Mouse (Mus musculus) embryonic facial prominence, embryonic 12.5 days (tissue): ENCODE measurements around the gene Morn4. TPM values are rescaled to one million over a fixed set of nuclear protein-coding genes. Genes with fewer than 3 reads are reported as not detected.

Experiments used
- ATAC-seq: fragments of 200-750 bp; cut with Nextera tagmentation; 2 replicates; pipeline ENCODE4 v1.8.0; 2017; ENCODE audit not compliant: insufficient number of reproducible peaks, insufficient read depth, low FRiP score, low TSS enrichment
- H3K27ac ChIP-seq: fragments of 300-500 bp; sonication (generic); 2 replicates; pipeline ENCODE4 v1.5.1; 2016; ENCODE audit warnings: mild to moderate bottlenecking
- H3K27me3 ChIP-seq: fragments of 300-500 bp; sonication (generic); 2 replicates; pipeline ENCODE4 v1.6.1; 2016; ENCODE audit warnings: mild to moderate bottlenecking, moderate library complexity
- H3K36me3 ChIP-seq: fragments of 300-500 bp; sonication (generic); 2 replicates; pipeline ENCODE4 v1.6.1; 2016; ENCODE audit warnings: mild to moderate bottlenecking
- H3K4me1 ChIP-seq: fragments of 300-500 bp; sonication (generic); 2 replicates; pipeline ENCODE4 v1.6.1; 2016
- H3K4me2 ChIP-seq: fragments of 300-500 bp; sonication (generic); replicated peaks from 2 replicates; pipeline ENCODE4 v1.6.1; 2016; ENCODE audit warnings: mild to moderate bottlenecking, moderate library complexity
- H3K4me3 ChIP-seq: fragments of 300-500 bp; sonication (generic); 2 replicates; pipeline ENCODE4 v1.5.1; 2016; ENCODE audit warnings: mild to moderate bottlenecking
- H3K9ac ChIP-seq: fragments of 300-500 bp; sonication (generic); 2 replicates; pipeline ENCODE4 v1.6.1; 2016; ENCODE audit warnings: mild to moderate bottlenecking, moderate library complexity
- H3K9me3 ChIP-seq: fragments of 300-500 bp; sonication (generic); 2 replicates; pipeline ENCODE4 v1.6.1; 2016; ENCODE audit warnings: mild to moderate bottlenecking, moderate library complexity
- WGBS: fragments of 180-500 bp; shearing (Covaris S2); methylation state at CpG from one replicate; pipeline ENCODE4 v1.1.7; 2016; 5-methylcytosine and 5-hydroxymethylcytosine counted together
- polyA plus RNA-seq: library from polyadenylated mRNA; unstranded; fragments of >200 nt; fragmentation: Nextera tagmentation; extraction: Ambion mirVana; gene quantifications from 2 replicates; pipeline ENCODE4 v1.2.1, GENCODE M21; 2016

The Morn4 gene
- polyA plus RNA-seq, 1 experiment from 2014 or later: 42.8 TPM

DNA sequence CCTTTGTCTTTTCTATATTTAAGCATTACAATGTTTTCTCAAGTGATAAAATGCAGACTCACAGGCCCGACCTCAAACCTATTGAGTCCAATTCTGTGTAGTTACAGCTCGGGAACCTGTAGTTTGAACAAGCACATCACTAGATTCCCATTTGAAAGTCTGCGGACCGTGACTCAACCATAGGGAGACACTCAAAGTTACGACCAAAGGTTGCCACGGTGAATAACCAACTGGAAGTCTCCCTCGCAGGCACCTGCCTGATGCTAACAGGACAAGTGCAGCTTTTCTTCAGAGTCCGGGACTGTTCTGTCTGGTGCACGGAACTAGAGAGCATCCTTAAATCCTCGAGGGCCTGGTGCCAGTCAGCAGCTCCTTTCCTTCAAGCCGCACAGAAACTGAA lies 5.7 kb downstream of the Morn4 start:
- Histone ChIP-seq H3K4me1 (no peaks in the 10 kb centered on the region), H3K27me3 (no peaks in the 10 kb centered on the region), H3K9ac (no peak overlapping the region), H3K36me3 (peaks cover 15% of the 10 kb centered on the region), H3K4me2 (no peak overlapping the region), H3K27ac (no peak overlapping the region), H3K9me3 (no peaks in the 10 kb centered on the region), H3K4me3 (no peak overlapping the region)
- WGBS: 86% methylated on average over 11 of the region's 11 CpGs
- no peak for ATAC-seq

DNA sequence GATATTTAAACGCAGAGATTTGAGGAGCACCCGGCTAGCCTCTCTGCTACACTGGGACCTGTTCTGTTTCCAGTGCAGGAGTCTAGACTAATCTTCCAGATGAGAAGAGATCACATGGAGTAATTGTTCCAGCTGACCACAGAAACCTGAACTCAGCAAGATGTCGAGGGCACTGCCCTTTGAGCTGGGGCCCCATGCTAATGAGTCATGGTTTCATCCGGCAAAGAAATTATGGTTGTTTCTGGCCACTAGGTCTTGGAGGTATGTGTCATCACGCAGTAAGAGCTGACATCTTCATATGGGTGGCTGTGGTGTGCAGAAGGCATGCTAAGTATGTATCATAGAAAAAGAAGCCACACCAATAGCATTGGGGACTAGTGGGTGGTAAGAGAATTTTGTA lies 6.2 kb downstream of the Morn4 start:
- Histone ChIP-seq H3K36me3 (peaks cover 20% of the 10 kb centered on the region), H3K9ac (no peak overlapping the region), H3K4me2 (no peak overlapping the region), H3K27ac (no peak overlapping the region), H3K4me1 (no peaks in the 10 kb centered on the region), H3K27me3 (no peaks in the 10 kb centered on the region), H3K4me3 (no peak overlapping the region), H3K9me3 (no peaks in the 10 kb centered on the region)
- WGBS: 76% methylated on average over 5 of the region's 5 CpGs
- ATAC-seq: no peak

DNA sequence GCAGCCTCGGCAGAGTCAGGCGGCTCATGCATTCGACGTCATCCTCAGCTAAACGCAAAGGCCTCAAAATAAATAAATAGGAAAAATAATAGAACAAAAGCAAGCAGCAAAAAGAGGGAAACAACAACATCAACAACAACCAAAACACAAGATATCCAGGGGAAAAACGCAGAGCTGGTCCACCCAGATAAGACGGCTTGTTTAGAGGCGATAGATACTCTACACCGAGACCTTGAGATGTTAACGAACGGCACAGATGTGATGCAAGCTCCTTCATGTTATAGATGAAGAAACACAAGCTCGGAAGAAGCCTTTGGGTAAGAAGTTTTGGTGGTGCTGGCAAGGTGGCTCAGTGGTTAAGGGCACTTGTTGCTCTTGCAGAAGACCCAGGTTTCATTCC lies 7.2 kb downstream of the Morn4 start:
- Histone ChIP-seq H3K4me3 (no peak overlapping the region), H3K4me1 (no peaks in the 10 kb centered on the region), H3K27me3 (no peaks in the 10 kb centered on the region), H3K4me2 (no peak overlapping the region), H3K36me3 (peaks cover 24% of the 10 kb centered on the region), H3K27ac (no peak overlapping the region), H3K9ac (no peak overlapping the region), H3K9me3 (no peaks in the 10 kb centered on the region)
- whole genome bisulfite sequencing: 94% methylated on average over 12 of the region's 12 CpGs
- no peak for ATAC-seq

DNA sequence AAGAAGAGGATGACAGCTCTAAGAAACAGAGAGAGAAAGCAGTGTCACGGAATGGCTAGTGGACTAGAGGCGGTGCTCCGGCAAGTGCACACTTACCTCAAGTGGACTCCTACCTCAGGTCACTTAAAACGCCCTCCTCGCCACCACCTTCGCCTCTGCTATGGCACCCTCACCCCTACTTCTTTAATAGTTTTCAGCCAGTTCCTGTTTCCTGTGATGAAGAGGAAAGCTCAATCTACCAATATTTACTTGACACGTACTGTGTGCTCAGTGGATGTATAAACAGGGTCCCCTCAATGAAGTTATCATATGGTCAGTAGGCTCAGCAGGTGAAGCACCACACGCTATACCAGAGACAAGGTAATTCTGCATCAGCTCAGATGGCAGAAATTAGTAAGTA lies 7.6 kb downstream of the Morn4 start:
- no peak for ATAC-seq
- Histone ChIP-seq H3K36me3 (peaks cover 24% of the 10 kb centered on the region), H3K9ac (no peak overlapping the region), H3K27me3 (no peaks in the 10 kb centered on the region), H3K27ac (no peak overlapping the region), H3K9me3 (no peaks in the 10 kb centered on the region), H3K4me2 (no peak overlapping the region), H3K4me3 (no peak overlapping the region), H3K4me1 (no peaks in the 10 kb centered on the region)
- 91% methylated on average over 8 of the region's 8 CpGs for WGBS

DNA sequence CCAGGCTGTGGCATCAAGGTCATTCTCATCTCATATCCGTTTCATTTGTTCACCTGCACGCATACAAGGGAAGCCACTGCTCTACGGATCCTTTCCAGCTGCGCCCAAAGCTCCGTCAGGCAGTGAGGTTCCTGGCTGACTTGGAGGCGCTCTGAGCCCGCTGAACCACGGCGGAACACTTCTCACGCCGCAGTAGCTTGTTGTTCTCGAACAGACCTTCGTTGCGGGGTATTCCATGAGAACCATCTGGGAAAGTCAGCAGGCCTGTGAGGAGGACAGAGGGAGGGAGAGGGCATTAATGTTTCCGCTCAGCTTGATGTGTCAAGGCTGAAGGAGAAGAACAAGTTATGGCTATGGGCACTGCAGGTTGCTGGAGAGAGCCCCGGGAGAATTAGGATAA lies 10.2 kb downstream of the Morn4 start:
- Histone ChIP-seq H3K27ac (no peak overlapping the region), H3K9me3 (no peaks in the 10 kb centered on the region), H3K4me1 (no peaks in the 10 kb centered on the region), H3K4me3 (no peak overlapping the region), H3K27me3 (no peaks in the 10 kb centered on the region), H3K4me2 (no peak overlapping the region), H3K9ac (no peak overlapping the region), H3K36me3 (peaks cover 24% of the 10 kb centered on the region)
- 89% methylated on average over 16 of the region's 16 CpGs for WGBS
- ATAC-seq: no peak

DNA sequence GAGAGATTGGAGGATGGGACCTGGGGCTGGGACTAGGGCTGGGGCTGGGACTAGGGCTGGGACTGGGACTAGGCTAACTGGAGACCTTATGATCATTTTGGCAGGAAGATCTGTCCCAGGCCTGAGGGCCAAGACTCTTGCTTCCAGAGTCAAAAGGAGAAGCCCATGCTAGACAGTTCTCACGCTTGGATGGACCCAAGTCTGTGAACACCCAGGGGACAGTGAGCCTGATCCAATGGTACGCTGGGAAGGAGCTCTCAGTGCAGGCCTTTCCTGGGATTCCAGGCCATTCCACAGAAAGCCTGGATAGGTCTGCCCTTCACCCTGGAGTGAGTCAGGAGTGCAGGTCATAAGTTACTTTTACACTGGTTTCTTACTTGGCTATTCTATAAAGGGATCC lies 11.1 kb downstream of the Morn4 start:
- H3K36me3 ChIP-seq: peaks cover 24% of the 10 kb centered on the region
- no peaks in the 10 kb centered on the region for H3K9me3 ChIP-seq
- no peak overlapping the region for H3K9ac ChIP-seq
- no peaks in the 10 kb centered on the region for H3K4me1 ChIP-seq
- H3K27ac ChIP-seq: no peak overlapping the region
- H3K27me3 ChIP-seq: no peaks in the 10 kb centered on the region
- no peak overlapping the region for H3K4me3 ChIP-seq
- no peak overlapping the region for H3K4me2 ChIP-seq
- WGBS: 77% methylated on average over 2 of the region's 2 CpGs
- no peak for ATAC-seq

DNA sequence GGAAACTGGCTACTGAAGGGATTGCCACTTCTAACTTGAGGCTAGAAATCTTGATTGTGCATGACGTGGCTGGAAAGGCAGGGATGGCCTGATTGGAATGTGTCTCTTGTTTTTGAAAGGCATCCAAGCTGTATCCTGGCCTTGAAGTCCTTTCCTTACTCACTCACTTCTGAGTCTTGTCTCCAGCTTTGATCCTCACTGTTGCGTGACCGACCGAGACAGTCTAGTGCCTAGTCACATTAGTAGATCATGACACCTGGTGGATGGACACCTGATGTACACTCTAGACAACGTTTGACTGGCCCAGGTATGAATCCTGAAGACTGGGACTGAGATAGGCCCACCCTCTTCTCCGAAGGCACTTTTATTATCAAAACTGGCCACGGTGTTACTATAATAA lies 13.4 kb downstream of the Morn4 start:
- H3K27me3 ChIP-seq: no peaks in the 10 kb centered on the region
- H3K36me3 ChIP-seq: peaks cover 22% of the 10 kb centered on the region
- no peak overlapping the region for H3K4me3 ChIP-seq
- no peak overlapping the region for H3K9ac ChIP-seq
- no peak overlapping the region for H3K27ac ChIP-seq
- no peaks in the 10 kb centered on the region for H3K9me3 ChIP-seq
- no peak for ATAC-seq
- no peaks in the 10 kb centered on the region for H3K4me1 ChIP-seq
- WGBS: 78% methylated on average over 7 of the region's 7 CpGs
- H3K4me2 ChIP-seq: no peak overlapping the region

DNA sequence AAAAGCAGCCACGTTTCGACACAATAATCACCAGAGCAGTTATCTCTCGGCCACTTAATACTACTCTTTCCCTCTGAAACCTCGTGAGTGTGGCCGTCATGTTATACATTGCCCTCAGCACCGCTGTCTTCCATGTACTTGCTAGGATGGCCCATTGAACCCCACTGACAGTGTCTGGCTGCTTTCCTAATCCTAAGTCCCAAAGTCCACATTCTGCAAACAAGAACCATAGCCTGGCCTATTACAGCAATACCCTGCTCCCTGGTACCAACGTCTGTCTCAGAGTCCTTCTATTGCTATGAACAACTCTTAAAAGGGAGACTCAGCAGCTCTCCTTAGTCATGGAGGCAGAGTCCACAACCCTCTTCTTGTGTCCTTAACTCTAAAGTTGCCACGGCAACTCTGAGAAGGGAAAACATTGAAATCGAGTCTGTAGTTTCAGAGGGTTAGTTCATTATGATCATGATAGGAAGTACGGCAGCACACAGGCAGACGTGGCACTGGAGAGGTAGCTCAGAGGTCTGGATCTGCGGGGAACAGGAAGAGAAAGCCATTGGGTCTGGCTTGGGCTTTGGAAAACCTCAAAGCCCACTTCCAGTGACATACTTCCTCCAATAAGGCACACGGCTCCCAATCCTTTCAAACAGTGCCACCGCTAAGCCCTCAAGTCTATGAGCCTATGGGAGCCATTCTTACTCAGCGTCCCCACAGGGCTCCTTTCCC lies 14.1 kb downstream of the Morn4 start:
- Histone ChIP-seq H3K4me1 (no peaks in the 10 kb centered on the region), H3K27me3 (no peaks in the 10 kb centered on the region), H3K4me3 (no peak overlapping the region), H3K9ac (no peak overlapping the region), H3K9me3 (no peaks in the 10 kb centered on the region), H3K4me2 (no peak overlapping the region), H3K27ac (no peak overlapping the region), H3K36me3 (peaks cover 17% of the 10 kb centered on the region)
- ATAC-seq: no peak
- WGBS: 86% methylated on average over 15 of the region's 15 CpGs

DNA sequence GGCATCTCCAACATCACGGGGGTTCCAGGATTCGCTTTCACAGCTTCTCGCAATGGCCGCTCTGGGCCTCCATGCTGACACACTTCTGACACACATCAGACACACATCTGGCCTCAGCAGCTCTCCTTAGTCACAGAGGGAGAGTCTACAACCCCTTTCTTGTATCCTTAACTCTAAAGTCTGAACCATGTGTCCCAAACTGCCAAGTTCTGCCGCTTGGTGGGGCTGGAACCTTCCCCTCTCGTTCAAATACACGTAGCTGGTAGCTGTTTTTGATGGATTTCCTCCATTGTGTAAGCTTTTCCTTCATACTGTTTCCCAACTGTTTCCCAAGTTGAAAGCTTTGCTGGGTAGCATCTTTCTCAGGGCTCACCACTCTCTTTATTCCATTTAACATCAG lies 14.9 kb downstream of the Morn4 start:
- Histone ChIP-seq H3K27ac (no peak overlapping the region), H3K9me3 (no peaks in the 10 kb centered on the region), H3K4me1 (no peaks in the 10 kb centered on the region), H3K36me3 (peaks cover 17% of the 10 kb centered on the region), H3K4me2 (no peak overlapping the region), H3K9ac (no peak overlapping the region), H3K27me3 (no peaks in the 10 kb centered on the region), H3K4me3 (no peak overlapping the region)
- WGBS: 79% methylated on average over 7 of the region's 7 CpGs
- no peak for ATAC-seq

DNA sequence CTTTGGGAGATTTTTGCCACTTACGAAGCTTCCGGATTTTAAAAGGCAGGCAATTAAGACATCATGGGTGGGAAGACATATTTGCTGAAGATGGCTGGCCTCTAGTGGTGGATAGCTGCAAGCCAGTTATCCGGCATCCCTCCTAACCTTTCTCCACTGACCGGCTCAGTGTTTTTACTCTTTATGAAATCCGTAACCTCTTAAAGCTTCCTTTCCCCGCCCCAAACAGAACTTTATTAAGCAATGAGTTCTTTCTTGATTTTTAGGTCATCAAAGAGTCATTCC lies 17.0 kb downstream of the Morn4 start:
- WGBS: 63% methylated on average over 6 of the region's 6 CpGs
- no peak for ATAC-seq

DNA sequence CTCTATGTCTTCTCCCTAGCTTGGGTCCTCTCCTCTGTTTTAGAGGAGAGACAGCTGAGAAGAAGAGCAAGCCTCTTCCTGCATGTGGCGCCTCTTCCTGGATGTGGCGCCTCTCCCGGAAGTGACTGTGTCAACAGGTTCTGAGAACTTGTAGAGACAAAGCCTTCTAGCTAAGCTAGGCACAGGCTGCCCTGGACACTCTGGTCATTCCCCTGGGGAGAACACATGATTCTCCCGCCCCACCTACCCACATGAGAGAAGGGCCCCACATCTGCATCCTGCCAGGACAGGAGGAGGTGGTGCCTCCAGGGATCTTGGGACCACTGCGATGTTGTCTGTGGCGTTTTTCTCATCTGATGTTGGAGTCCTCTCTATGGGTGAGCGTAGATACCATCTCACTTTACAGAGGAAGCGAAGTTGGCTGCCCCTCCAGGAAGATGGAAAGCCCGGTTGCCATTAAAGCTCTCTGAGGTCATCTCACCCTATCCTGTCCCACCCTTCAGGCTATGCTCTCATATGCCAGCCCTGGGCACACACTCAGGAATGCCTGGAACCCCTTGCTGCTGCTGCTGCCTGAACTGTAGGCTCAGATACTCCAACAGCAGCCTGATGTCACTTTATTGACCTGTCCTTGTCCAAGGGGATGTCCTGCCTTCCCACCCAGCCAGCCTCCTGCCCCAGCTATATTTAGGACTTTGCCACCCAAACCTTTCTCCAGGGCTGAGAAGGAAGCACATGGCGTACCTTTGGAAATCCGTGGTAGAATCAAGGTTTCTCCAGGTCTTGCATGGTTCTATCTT lies 17.5 kb downstream of the Morn4 start:
- no peak for ATAC-seq

More for the DNA sequence above, 17.0 kb downstream of the Morn4 start:
- no peaks in the 10 kb centered on the region for H3K4me1 ChIP-seq
- H3K4me3 ChIP-seq: no peak overlapping the region
- H3K27ac ChIP-seq: no peak overlapping the region
- H3K9ac ChIP-seq: no peak overlapping the region
- no peaks in the 10 kb centered on the region for H3K9me3 ChIP-seq
- no peaks in the 10 kb centered on the region for H3K36me3 ChIP-seq
- no peaks in the 10 kb centered on the region for H3K27me3 ChIP-seq
- H3K4me2 ChIP-seq: no peak overlapping the region

DNA sequence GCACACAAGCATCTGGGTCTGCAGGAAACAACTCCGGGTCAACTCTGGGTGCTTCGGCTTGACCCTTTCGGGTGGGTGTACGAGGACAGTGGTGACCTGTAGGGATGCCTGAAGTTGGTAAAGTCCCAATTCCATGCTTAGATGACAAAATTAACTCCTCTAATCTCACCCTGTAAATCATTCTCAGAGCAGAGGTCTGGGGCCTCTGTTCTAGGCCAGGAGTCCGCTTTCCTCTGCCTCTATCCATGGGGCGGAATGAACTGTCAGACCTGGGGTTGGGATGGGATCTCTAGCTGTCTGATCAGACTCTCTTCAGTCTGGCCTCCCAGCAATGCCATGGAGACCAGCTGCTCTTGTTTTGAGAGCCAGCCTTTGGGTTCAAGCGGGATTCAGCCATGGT lies 24.7 kb downstream of the Morn4 start:
- Histone ChIP-seq H3K9me3 (no peaks in the 10 kb centered on the region), H3K4me3 (no peak overlapping the region), H3K9ac (no peak overlapping the region), H3K27ac (no peak overlapping the region), H3K4me1 (no peaks in the 10 kb centered on the region), H3K4me2 (no peak overlapping the region), H3K36me3 (no peaks in the 10 kb centered on the region), H3K27me3 (no peaks in the 10 kb centered on the region)
- WGBS: 88% methylated on average over 7 of the region's 7 CpGs
- no peak for ATAC-seq

More for the DNA sequence above, 17.5 kb downstream of the Morn4 start:
- Histone ChIP-seq H3K27me3 (no peaks in the 10 kb centered on the region), H3K4me3 (no peak overlapping the region), H3K27ac (no peak overlapping the region), H3K36me3 (no peaks in the 10 kb centered on the region), H3K9me3 (no peaks in the 10 kb centered on the region), H3K4me2 (no peak overlapping the region), H3K4me1 (no peaks in the 10 kb centered on the region), H3K9ac (no peak overlapping the region)
- 77% methylated on average over 11 of the region's 11 CpGs for WGBS
